Mouse (Mus musculus) stomach, postnatal 0 days (tissue): Measurements from ENCODE around the gene Olfr45. TPM values are rescaled to one million over a fixed set of nuclear protein-coding genes. Genes with fewer than 3 reads are reported as not detected.

Experiments
- ATAC-seq: fragments of 200-750 bp; cut with Nextera tagmentation; 2 replicates; pipeline ENCODE4 v1.8.0; 2017; ENCODE audit not compliant: low FRiP score, low TSS enrichment
- DNase-seq: peaks from one replicate; pipeline ENCODE4 v3.0.0-alpha.2; 2016; ENCODE audit warnings: low spot score
- H3K27ac ChIP-seq: fragments of 300-500 bp; sonication (generic); replicated peaks from 2 replicates; pipeline ENCODE4 v1.5.1; 2014; ENCODE audit warnings: mild to moderate bottlenecking, control low read depth
- H3K27me3 ChIP-seq: fragments of 300-500 bp; sonication (generic); 2 replicates; pipeline ENCODE4 v1.6.1; 2014; ENCODE audit warnings: low read length; ENCODE audit not compliant: control insufficient read depth, insufficient read depth
- H3K36me3 ChIP-seq: fragments of 300-500 bp; sonication (generic); 2 replicates; pipeline ENCODE4 v1.6.1; 2014; ENCODE audit warnings: low read length, mixed read lengths; ENCODE audit not compliant: control insufficient read depth, insufficient read depth
- H3K4me1 ChIP-seq: fragments of 300-500 bp; sonication (generic); replicated peaks from 2 replicates; pipeline ENCODE4 v1.6.1; 2014; ENCODE audit warnings: antibody characterized with exemption; ENCODE audit not compliant: control insufficient read depth, insufficient read depth
- H3K4me2 ChIP-seq: fragments of 300-500 bp; sonication (generic); replicated peaks from 2 replicates; pipeline ENCODE4 v1.6.1; 2014; ENCODE audit warnings: low read depth, mild to moderate bottlenecking, control low read depth, moderate library complexity
- H3K4me3 ChIP-seq: fragments of 300-500 bp; sonication (generic); 2 replicates; pipeline ENCODE4 v1.5.1; 2014; ENCODE audit warnings: low read depth, low read length, control low read depth
- H3K9ac ChIP-seq: fragments of 300-500 bp; sonication (generic); 2 replicates; pipeline ENCODE4 v1.6.1; 2014; ENCODE audit warnings: mild to moderate bottlenecking, low read length, control low read depth, mixed read lengths
- H3K9me3 ChIP-seq: fragments of 300-500 bp; sonication (generic); 2 replicates; pipeline ENCODE4 v1.6.1; 2016; ENCODE audit warnings: low read length; ENCODE audit not compliant: control insufficient read depth
- CTCF ChIP-seq: IDR thresholded peaks from 2 replicates; pipeline ENCODE4 v1.5.1; 2016; ENCODE audit warnings: antibody characterized with exemption, low read depth, mild to moderate bottlenecking, moderate library complexity
- EP300 ChIP-seq: optimal IDR thresholded peaks from 2 replicates; pipeline ENCODE3; 2016; ENCODE audit warnings: antibody characterized with exemption
- WGBS: fragments of 180-500 bp; shearing (Covaris S2); extraction: QIAGEN DNeasy Blood & Tissue Kit; methylation state at CpG from one replicate; pipeline ENCODE4 v1.1.7; 2014; 5-methylcytosine and 5-hydroxymethylcytosine counted together
- polyA plus RNA-seq: library from polyadenylated mRNA; unstranded; fragments of >200 nt; fragmentation: Nextera tagmentation; extraction: Ambion mirVana; gene quantifications from 2 replicates; pipeline ENCODE4 v1.2.1, GENCODE M21; 2015

Olfr45 gene
- polyA plus RNA-seq, 1 experiment from 2014 or later, result not detected

DNA sequence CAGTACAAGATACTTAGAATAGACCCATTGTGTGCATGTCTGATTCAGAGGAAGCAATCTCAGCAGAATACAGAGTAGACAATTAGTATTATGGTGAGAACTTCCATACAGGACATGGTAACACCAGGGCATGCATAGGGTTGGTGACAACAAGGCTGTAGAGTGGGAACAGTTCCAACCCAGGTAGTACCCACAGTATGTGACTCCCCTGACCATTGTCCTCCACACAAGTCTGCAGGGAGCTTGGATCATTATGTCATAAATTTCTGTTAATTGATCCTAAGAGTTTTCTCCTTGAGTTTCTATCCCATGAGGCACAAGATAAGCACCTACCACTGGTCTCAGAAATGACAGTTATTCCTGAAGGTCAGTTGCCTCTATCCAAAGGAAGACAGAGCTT lies 15.2 kb downstream of the Olfr45 start, which contains the start of gene Olfr541:
Gene Olfr541 (plus strand): TSS at position 301 of the 400 bp plus-strand sequence.
- TF ChIP-seq CTCF, result no peak
- TF ChIP-seq EP300, result no peak
- H3K27me3 ChIP-seq, result no peaks in the 10 kb centered on the region
- H3K9me3 ChIP-seq, result no peaks in the 10 kb centered on the region
- H3K4me2 ChIP-seq, result no peak within 1 kb of the TSS
- H3K9ac ChIP-seq, result no peak within 1 kb of the TSS
- no peak for DNase-seq
- no peak for ATAC-seq
- no peak within 1 kb of the TSS for H3K27ac ChIP-seq
- no peak within 1 kb of the TSS for H3K4me3 ChIP-seq
- no peaks in the 10 kb centered on the region for H3K36me3 ChIP-seq
- H3K4me1 ChIP-seq, result no peaks in the 10 kb centered on the region

DNA sequence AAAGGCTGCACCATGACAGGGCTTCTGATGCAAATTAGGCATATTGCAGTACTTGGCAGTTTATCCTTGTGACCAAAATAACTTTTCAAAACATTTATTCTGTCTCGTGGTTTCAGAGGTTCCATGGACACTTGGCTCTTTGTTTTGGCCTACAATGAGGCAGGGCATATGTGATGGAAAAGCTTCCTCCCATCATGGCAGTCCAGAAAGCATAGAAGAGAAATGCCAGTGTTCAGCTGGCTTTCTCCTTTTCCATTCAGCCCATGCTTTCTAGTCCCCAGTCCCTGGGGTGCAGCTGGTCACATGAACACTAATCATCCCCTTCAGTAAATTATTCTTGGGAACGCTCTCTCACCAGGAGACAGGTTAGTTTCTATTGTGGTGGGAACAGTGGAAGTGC lies 24.6 kb downstream of the Olfr45 start:
- TF ChIP-seq EP300, result no peak
- no peak overlapping the region for H3K4me2 ChIP-seq
- H3K9me3 ChIP-seq, result no peaks in the 10 kb centered on the region
- no peaks in the 10 kb centered on the region for H3K4me1 ChIP-seq
- DNase-seq, result no peak
- H3K27ac ChIP-seq, result no peak overlapping the region
- no peaks in the 10 kb centered on the region for H3K36me3 ChIP-seq
- no peak overlapping the region for H3K4me3 ChIP-seq
- WGBS, result 51% methylated on average over 2 of the region's 2 CpGs
- no peak for ATAC-seq
- H3K27me3 ChIP-seq, result no peaks in the 10 kb centered on the region
- H3K9ac ChIP-seq, result no peak overlapping the region

DNA sequence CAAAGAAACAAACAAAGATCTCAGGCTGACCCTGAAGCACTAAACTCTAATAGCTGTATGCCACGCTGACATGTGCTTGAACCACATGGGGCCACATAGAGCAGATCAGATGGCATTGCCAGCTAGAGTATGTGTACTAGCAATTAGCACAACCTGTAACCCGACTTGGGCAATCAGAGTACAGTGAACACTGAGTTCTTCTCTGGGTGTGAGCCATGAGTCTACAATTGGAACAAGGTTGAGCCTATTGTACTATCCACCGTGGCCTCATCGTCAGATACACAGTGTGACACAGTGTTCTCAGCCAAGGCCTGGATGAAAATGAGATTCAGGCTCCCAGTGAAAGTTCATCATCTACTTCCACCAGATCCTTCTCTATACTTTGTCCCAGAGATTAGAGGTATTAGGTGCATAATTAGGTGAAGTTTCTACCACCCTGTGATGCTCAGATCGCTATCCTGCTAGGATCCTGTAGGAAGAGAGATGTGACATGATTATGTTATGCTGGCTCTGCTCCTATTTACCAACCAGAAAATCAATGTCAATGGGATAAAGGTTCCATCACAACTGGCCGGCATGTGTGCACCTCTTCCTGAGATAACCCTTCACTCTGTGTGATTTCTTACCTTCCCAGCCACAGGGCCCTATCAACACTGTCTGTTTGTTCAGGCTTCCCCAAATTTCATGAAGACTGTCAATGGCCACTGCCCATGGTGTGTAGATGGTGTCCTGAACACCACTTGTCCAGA lies 26.0 kb downstream of the Olfr45 start:
- Histone ChIP-seq H3K36me3 (no peaks in the 10 kb centered on the region), H3K4me2 (no peak overlapping the region), H3K27me3 (no peaks in the 10 kb centered on the region), H3K9me3 (no peaks in the 10 kb centered on the region), H3K4me1 (no peaks in the 10 kb centered on the region), H3K9ac (no peak overlapping the region), H3K4me3 (no peak overlapping the region), H3K27ac (no peak overlapping the region)
- no peak for TF ChIP-seq CTCF
- no peak for TF ChIP-seq EP300
- 77% methylated on average over 6 of the region's 6 CpGs for WGBS
- DNase-seq, result no peak
- no peak for ATAC-seq

DNA sequence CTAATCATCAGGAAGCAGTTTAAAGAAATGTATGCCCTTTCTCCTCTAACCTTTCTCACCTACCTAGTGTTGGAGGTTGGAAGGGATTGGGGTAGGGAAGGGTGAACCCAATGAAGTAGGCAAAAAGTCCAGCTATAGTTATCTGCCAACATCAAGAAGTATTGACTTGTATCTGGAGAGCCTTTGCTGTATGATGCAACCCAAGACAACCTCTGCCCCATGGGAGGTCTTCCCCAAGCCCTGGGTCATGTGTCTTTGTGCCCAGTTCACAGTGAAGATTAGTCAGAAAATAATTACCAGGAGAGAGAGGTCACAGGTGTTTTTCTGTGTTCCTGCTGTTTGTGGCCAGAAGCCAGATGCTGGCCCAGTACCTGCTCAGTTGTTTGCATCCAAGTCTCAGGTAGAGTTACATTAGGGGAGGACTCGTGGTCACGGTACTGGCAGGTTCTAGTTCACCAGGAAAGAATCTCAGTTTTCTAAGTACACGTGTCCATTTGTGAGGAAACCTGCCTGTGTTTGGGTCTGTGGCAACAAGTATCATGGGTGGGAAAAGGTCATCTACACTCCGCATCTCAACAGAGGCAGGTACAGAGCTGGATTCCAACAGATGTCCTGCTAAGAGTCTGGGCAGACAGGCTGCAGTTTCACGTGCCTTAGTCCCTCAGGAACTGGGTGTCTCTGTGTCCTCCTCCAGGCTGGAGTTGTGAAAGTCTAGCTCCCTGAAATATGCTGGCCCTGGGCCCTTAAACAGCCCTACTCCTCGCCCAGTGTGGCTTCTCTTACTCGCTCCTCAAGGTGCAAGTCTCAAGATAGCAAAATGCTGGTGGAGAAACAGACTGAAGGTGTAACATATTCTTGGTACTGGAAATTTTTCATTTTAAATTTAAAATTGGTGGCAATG lies 35.7 kb downstream of the Olfr45 start:
- DNase-seq (no peak), ATAC-seq (no peak)
- H3K9me3 ChIP-seq, result no peaks in the 10 kb centered on the region
- H3K4me2 ChIP-seq, result no peak overlapping the region
- no peaks in the 10 kb centered on the region for H3K27me3 ChIP-seq
- 80% methylated on average over 7 of the region's 7 CpGs for WGBS
- H3K4me1 ChIP-seq, result no peaks in the 10 kb centered on the region
- H3K27ac ChIP-seq, result no peak overlapping the region
- no peaks in the 10 kb centered on the region for H3K36me3 ChIP-seq
- no peak overlapping the region for H3K9ac ChIP-seq
- no peak overlapping the region for H3K4me3 ChIP-seq
- TF ChIP-seq CTCF, result no peak
- no peak for TF ChIP-seq EP300

DNA sequence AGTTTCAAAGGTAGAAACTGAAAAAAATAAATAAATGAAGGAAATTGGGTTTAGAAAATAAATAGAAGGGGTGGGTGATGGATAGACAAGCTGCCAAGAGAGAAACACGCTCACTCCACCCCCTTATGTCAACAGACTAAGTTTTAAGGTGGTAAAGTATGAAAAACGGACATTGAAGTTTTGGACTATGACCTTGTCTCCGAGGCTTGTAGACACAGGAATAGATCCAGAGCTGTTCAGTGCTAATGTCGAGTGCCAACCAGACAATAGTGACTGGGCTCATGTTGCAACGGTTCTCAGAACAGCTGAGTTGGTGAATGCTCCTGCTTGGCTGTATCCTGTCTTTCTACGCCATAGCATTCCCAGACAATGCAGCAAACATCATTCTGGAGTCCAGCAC lies 39.3 kb downstream of the Olfr45 start:
- Histone ChIP-seq H3K4me1 (no peaks in the 10 kb centered on the region), H3K36me3 (no peaks in the 10 kb centered on the region), H3K4me2 (no peak overlapping the region), H3K27ac (no peak overlapping the region), H3K9me3 (no peaks in the 10 kb centered on the region), H3K9ac (no peak overlapping the region), H3K27me3 (no peaks in the 10 kb centered on the region), H3K4me3 (no peak overlapping the region)
- TF ChIP-seq EP300 (no peak), CTCF (no peak)
- DNase-seq, result no peak
- WGBS, result 48% methylated on average over 6 of the region's 6 CpGs
- ATAC-seq, result no peak

DNA sequence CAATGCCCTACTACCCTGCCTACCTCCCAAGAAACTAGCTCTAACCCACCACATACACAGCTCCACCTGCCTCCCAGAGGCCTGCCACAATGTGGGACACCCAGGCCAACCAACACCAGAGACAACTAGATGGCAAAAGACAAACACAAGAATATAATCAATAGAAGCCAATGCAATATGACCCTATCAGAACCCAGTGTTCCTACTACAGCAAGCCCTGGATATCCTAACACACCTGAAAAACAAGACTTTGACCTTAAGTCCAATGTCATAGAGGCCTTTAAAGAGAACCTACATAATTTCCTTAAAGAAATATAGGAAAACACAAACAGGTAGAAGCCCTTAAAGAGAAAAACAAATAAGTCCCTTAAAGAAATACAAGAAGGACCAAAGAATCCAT lies 43.8 kb downstream of the Olfr45 start:
- Histone ChIP-seq H3K9me3 (no peaks in the 10 kb centered on the region), H3K27ac (no peak overlapping the region), H3K4me2 (no peak overlapping the region), H3K4me3 (no peak overlapping the region), H3K36me3 (no peaks in the 10 kb centered on the region), H3K9ac (no peak overlapping the region), H3K4me1 (no peaks in the 10 kb centered on the region), H3K27me3 (no peaks in the 10 kb centered on the region)
- TF ChIP-seq EP300 (no peak), CTCF (no peak)
- DNase-seq, result no peak
- no peak for ATAC-seq
